Mouse (Mus musculus): ENCODE results near the gene Tnfsf12. TPM values are rescaled to one million over a fixed set of nuclear protein-coding genes. Genes with fewer than 3 reads are reported as not detected.

The Tnfsf12 gene
- polyA plus RNA-seq, 1 experiment from 2014 or later = 8.8 TPM

GRCm38 (mm10) chr11:69656617-69657461, 38.8 kb downstream of the Tnfsf12 start:
- H3K4me1 ChIP-seq (ENCODE audit: insufficient read depth, low read length) = peaks cover 24% of the 10 kb centered on the region
- H3K4me2 ChIP-seq (replicated peaks; ENCODE audit: low read depth, low read length) = no peak overlapping the region
- H3K27me3 ChIP-seq (ENCODE audit: insufficient read depth, low read length) = no peaks in the 10 kb centered on the region
- no peak overlapping the region for H3K27ac ChIP-seq (ENCODE audit: low read length)
- WGBS = 71% methylated on average over 10 of the region's 10 CpGs
- 0 out of 2 replicates have a peak overlapping the region, but pooled peaks have one; percentile 50 for H3K9ac ChIP-seq (replicated peaks; ENCODE audit: low read length)
- H3K36me3 ChIP-seq (ENCODE audit: insufficient read depth, low read length) = peaks cover 50% of the 10 kb centered on the region
- no peak overlapping the region for H3K4me3 ChIP-seq (ENCODE audit: low read length)
- no peaks in the 10 kb centered on the region for H3K9me3 ChIP-seq (ENCODE audit: low read length)
- ATAC-seq (ENCODE audit: low FRiP score, low TSS enrichment) = no peak

- no peak overlapping the region for H3K27ac ChIP-seq (ENCODE audit: low read length)
- no peak for ATAC-seq (ENCODE audit: low FRiP score, low TSS enrichment)
- peaks cover 56% of the 10 kb centered on the region for H3K36me3 ChIP-seq (ENCODE audit: insufficient read depth, low read length)
- H3K27me3 ChIP-seq (ENCODE audit: insufficient read depth, low read length) = no peaks in the 10 kb centered on the region
- H3K4me3 ChIP-seq (ENCODE audit: low read length) = no peak overlapping the region
- H3K9me3 ChIP-seq (ENCODE audit: low read length) = no peaks in the 10 kb centered on the region
- WGBS = 72% methylated on average over 5 of the region's 5 CpGs
- peaks cover 18% of the 10 kb centered on the region for H3K4me1 ChIP-seq (ENCODE audit: insufficient read depth, low read length)
- 0 out of 2 replicates have a peak overlapping the region, but pooled peaks have one; percentile 32 for H3K4me2 ChIP-seq (replicated peaks; ENCODE audit: low read depth, low read length)
- H3K9ac ChIP-seq (replicated peaks; ENCODE audit: low read length) = peak overlapping the region; percentile 50; the same call in 1 of the 2 replicates
Measured at GRCm38 (mm10) chr11:69656065-69656455, 39.6 kb downstream of the Tnfsf12 start.

DNA sequence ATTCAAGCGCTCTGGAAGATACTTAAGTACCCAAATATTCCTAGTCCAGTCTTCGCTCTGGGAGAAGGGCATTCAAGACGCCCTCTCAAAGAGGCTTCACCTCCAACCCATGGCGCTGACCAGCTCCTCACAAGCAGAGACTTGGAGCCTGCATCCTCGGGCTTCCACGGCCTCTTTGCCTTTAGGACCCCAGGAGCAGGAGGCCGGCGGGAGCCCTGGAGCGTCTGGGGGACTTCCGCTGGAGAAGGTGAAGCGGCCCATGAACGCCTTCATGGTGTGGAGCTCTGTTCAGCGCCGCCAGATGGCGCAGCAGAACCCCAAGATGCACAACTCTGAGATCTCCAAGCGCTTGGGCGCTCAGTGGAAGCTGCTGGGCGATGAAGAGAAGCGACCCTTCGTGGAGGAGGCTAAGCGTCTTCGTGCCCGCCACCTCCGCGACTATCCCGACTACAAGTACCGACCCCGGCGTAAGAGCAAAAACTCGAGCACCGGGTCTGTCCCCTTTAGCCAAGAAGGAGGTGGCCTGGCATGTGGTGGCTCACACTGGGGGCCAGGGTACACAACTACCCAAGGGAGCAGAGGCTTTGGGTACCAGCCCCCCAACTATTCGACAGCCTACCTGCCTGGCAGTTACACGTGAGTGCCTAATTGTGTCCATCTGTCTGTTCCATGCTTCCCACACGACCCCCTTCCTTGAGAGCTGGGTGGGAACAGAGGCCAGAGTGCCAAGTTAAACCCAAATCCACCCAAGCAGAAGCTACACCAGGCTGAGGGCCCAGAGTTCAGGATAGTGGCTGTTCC, 40.2 kb downstream of the Tnfsf12 start, which contains the start of gene Sox15:
Gene Sox15, plus strand, starts transcription at position 51 of the 801 bp plus-strand sequence.
- H3K4me1 ChIP-seq (ENCODE audit: insufficient read depth, low read length) = peaks cover 18% of the 10 kb centered on the region
- H3K27me3 ChIP-seq (ENCODE audit: insufficient read depth, low read length) = no peaks in the 10 kb centered on the region
- peak within 1 kb of the TSS; percentile 57; the same call in 1 of the 2 replicates for H3K27ac ChIP-seq (ENCODE audit: low read length)
- 18% methylated on average over 34 of the region's 34 CpGs for WGBS
- H3K4me3 ChIP-seq (ENCODE audit: low read length) = peak within 1 kb of the TSS; percentile 18; the same call in 1 of the 2 replicates
- peak within 1 kb of the TSS; percentile 32; the same call in 1 of the 2 replicates for H3K4me2 ChIP-seq (replicated peaks; ENCODE audit: low read depth, low read length)
- no peaks in the 10 kb centered on the region for H3K9me3 ChIP-seq (ENCODE audit: low read length)
- peak within 1 kb of the TSS; percentile 50 for H3K9ac ChIP-seq (replicated peaks; ENCODE audit: low read length)
- peak; percentile 87 for ATAC-seq (ENCODE audit: low FRiP score, low TSS enrichment)
- H3K36me3 ChIP-seq (ENCODE audit: insufficient read depth, low read length) = peaks cover 62% of the 10 kb centered on the region

GRCm38 (mm10) chr11:69654760-69655159, 40.9 kb downstream of the Tnfsf12 start:
- no peaks in the 10 kb centered on the region for H3K27me3 ChIP-seq (ENCODE audit: insufficient read depth, low read length)
- peaks cover 69% of the 10 kb centered on the region for H3K36me3 ChIP-seq (ENCODE audit: insufficient read depth, low read length)
- H3K9ac ChIP-seq (replicated peaks; ENCODE audit: low read length) = no peak overlapping the region
- H3K9me3 ChIP-seq (ENCODE audit: low read length) = no peaks in the 10 kb centered on the region
- peak overlapping the region; percentile 57; the same call in 1 of the 2 replicates for H3K27ac ChIP-seq (ENCODE audit: low read length)
- H3K4me2 ChIP-seq (replicated peaks; ENCODE audit: low read depth, low read length) = no peak overlapping the region
- ATAC-seq (ENCODE audit: low FRiP score, low TSS enrichment) = no peak
- H3K4me3 ChIP-seq (ENCODE audit: low read length) = no peak overlapping the region
- peaks cover 18% of the 10 kb centered on the region for H3K4me1 ChIP-seq (ENCODE audit: insufficient read depth, low read length)
- WGBS = 32% methylated on average over 9 of the region's 9 CpGs

DNA sequence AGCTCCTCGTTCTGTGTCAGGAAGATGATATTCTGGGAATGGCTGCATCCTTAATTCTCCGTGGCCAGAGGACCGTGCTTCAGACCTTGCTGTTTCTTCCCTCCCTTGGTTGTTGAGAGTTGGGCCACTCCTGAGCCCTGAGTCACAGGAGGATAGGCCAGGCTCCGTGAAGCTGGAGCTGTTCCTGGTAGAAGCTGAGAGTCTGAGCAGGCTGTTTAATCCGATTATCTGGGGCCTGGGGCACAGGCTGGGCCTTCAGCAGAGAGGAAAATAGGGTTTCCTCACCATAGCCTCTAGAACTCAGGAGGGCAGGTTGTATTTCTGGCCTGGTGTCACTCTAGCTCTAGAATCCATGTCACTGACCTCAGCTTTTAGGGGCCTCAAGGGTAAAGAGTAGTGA, 42.2 kb downstream of the Tnfsf12 start:
- H3K27me3 ChIP-seq (ENCODE audit: insufficient read depth, low read length) = no peaks in the 10 kb centered on the region
- H3K4me1 ChIP-seq (ENCODE audit: insufficient read depth, low read length) = peaks cover 18% of the 10 kb centered on the region
- no peak for ATAC-seq (ENCODE audit: low FRiP score, low TSS enrichment)
- H3K36me3 ChIP-seq (ENCODE audit: insufficient read depth, low read length) = peaks cover 71% of the 10 kb centered on the region
- no peak overlapping the region for H3K4me2 ChIP-seq (replicated peaks; ENCODE audit: low read depth, low read length)
- H3K27ac ChIP-seq (ENCODE audit: low read length) = 0 out of 2 replicates have a peak overlapping the region, but pooled peaks have one; percentile 14
- H3K9ac ChIP-seq (replicated peaks; ENCODE audit: low read length) = no peak overlapping the region
- no peak overlapping the region for H3K4me3 ChIP-seq (ENCODE audit: low read length)
- 67% methylated on average over 5 of the region's 5 CpGs for WGBS
- H3K9me3 ChIP-seq (ENCODE audit: low read length) = no peaks in the 10 kb centered on the region

DNA sequence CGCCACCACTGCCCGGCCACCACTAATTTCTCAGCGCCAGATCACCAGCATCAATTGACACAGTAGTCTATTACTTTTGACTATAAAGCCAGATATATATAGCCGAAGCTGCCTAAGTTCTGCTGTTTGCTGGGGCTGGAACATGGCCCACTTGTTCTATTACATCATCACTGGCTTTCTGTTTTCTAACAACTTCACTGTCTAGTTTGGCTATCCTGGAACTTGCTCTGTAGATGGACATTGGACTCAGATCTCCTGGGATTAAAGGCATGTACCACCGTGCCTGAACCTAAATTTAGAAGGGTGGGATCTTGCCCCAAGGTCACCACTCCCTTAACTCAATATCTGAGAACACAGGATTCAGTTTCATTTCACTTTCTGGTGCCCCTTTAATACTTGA, 49.8 kb downstream of the Tnfsf12 start:
- Histone ChIP-seq H3K9me3 (ENCODE audit: low read length) (no peaks in the 10 kb centered on the region), H3K27me3 (ENCODE audit: insufficient read depth, low read length) (no peaks in the 10 kb centered on the region), H3K4me3 (ENCODE audit: low read length) (no peak overlapping the region), H3K4me2 (replicated peaks; ENCODE audit: low read depth, low read length) (no peak overlapping the region), H3K36me3 (ENCODE audit: insufficient read depth, low read length) (peaks cover 76% of the 10 kb centered on the region), H3K4me1 (ENCODE audit: insufficient read depth, low read length) (no peaks in the 10 kb centered on the region), H3K27ac (ENCODE audit: low read length) (no peak overlapping the region), H3K9ac (replicated peaks; ENCODE audit: low read length) (no peak overlapping the region)
- 90% methylated on average over 5 of the region's 5 CpGs for WGBS
- no peak for ATAC-seq (ENCODE audit: low FRiP score, low TSS enrichment)

MicroRNAs within 50 kb of the gene (microRNA counts, 519-probe panel; counts per million panel counts)
- 104 counts per million, percentile 35 among the panel's probes with 10 or more counts for microRNA mmu-miR-1934

Small RNAs within 50 kb of the gene (microRNA-seq; reads per million reads assigned to microRNA genes)
- 2.8 reads per million, percentile 13 among the genes with 10 or more reads in this experiment for gene Mir1934

Other genes with a start within 250 kb of the Tnfsf12 start
- 0.69 and 0.90 TPM in 2 replicates for gene Dnah2, start 146.7 kb downstream of the Tnfsf12 start, polyA plus RNA-seq (2015; fragmentation: Nextera tagmentation; extraction: Ambion mirVana)
- gene Efnb3, start 135.6 kb downstream of the Tnfsf12 start, polyA plus RNA-seq (2015; fragmentation: Nextera tagmentation; extraction: Ambion mirVana) = 11.8 and 12.6 TPM in 2 replicates
- 29.3 and 30.3 TPM in 2 replicates for gene Wrap53, start 115.6 kb downstream of the Tnfsf12 start, polyA plus RNA-seq (2015; fragmentation: Nextera tagmentation; extraction: Ambion mirVana)
- gene Trp53, start 115.5 kb downstream of the Tnfsf12 start, polyA plus RNA-seq (2015; fragmentation: Nextera tagmentation; extraction: Ambion mirVana) = 191 and 205 TPM in 2 replicates
- gene Atp1b2, start 89.9 kb downstream of the Tnfsf12 start, polyA plus RNA-seq (2015; fragmentation: Nextera tagmentation; extraction: Ambion mirVana) = 12.3 and 14.3 TPM in 2 replicates
- gene Shbg, start 77.9 kb downstream of the Tnfsf12 start, polyA plus RNA-seq (2015; fragmentation: Nextera tagmentation; extraction: Ambion mirVana) = 0.17 TPM in 1 of 2 replicates, not detected in the other
- 21.3 and 24.1 TPM in 2 replicates for gene Sat2, start 73.8 kb downstream of the Tnfsf12 start, polyA plus RNA-seq (2015; fragmentation: Nextera tagmentation; extraction: Ambion mirVana)
- gene Fxr2, start 62.9 kb downstream of the Tnfsf12 start, polyA plus RNA-seq (2015; fragmentation: Nextera tagmentation; extraction: Ambion mirVana) = 31.8 and 33.4 TPM in 2 replicates
- 0.19 TPM in 1 of 2 replicates, not detected in the other for gene Sox15, start 40.5 kb downstream of the Tnfsf12 start, polyA plus RNA-seq (2015; fragmentation: Nextera tagmentation; extraction: Ambion mirVana)
- gene Mpdu1, start 33.2 kb downstream of the Tnfsf12 start, polyA plus RNA-seq (2015; fragmentation: Nextera tagmentation; extraction: Ambion mirVana) = 79.5 and 84.0 TPM in 2 replicates
- 12.4 and 15.5 TPM in 2 replicates for gene Cd68, start 29.7 kb downstream of the Tnfsf12 start, polyA plus RNA-seq (2015; fragmentation: Nextera tagmentation; extraction: Ambion mirVana)
- gene Eif4a1, start 23.4 kb downstream of the Tnfsf12 start, polyA plus RNA-seq (2015; fragmentation: Nextera tagmentation; extraction: Ambion mirVana) = 571 and 587 TPM in 2 replicates
- gene Senp3, start 13.8 kb downstream of the Tnfsf12 start, polyA plus RNA-seq (2015; fragmentation: Nextera tagmentation; extraction: Ambion mirVana) = 96.5 and 98.4 TPM in 2 replicates
- gene Tnfsf13, start 10.1 kb downstream of the Tnfsf12 start, polyA plus RNA-seq (2015; fragmentation: Nextera tagmentation; extraction: Ambion mirVana) = 0.66 and 1.2 TPM in 2 replicates
- gene Tnfsfm13, start 249 bp upstream of the Tnfsf12 start, polyA plus RNA-seq (2015; fragmentation: Nextera tagmentation; extraction: Ambion mirVana) = 4.6 and 6.1 TPM in 2 replicates
- 28.3 and 33.6 TPM in 2 replicates for gene Polr2a, start 62.8 kb upstream of the Tnfsf12 start, polyA plus RNA-seq (2015; fragmentation: Nextera tagmentation; extraction: Ambion mirVana)
- gene Slc35g3, start 66.1 kb upstream of the Tnfsf12 start, polyA plus RNA-seq (2015; fragmentation: Nextera tagmentation; extraction: Ambion mirVana) = 0.25 and 0.64 TPM in 2 replicates
- gene Zbtb4, start 70.1 kb upstream of the Tnfsf12 start, polyA plus RNA-seq (2015; fragmentation: Nextera tagmentation; extraction: Ambion mirVana) = 2.9 TPM in 2 replicates
- 12.9 and 13.8 TPM in 2 replicates for gene Chrnb1, start 100.1 kb upstream of the Tnfsf12 start, polyA plus RNA-seq (2015; fragmentation: Nextera tagmentation; extraction: Ambion mirVana)
- gene Fgf11, start 106.0 kb upstream of the Tnfsf12 start, polyA plus RNA-seq (2015; fragmentation: Nextera tagmentation; extraction: Ambion mirVana) = 2.6 and 3.0 TPM in 2 replicates
- gene Tmem102, start 109.8 kb upstream of the Tnfsf12 start, polyA plus RNA-seq (2015; fragmentation: Nextera tagmentation; extraction: Ambion mirVana) = 9.0 and 10.2 TPM in 2 replicates
- not detected in 2 replicates for gene Gm39566, start 119.4 kb upstream of the Tnfsf12 start, polyA plus RNA-seq (2015; fragmentation: Nextera tagmentation; extraction: Ambion mirVana)
- not detected in 2 replicates for gene Spem2, start 122.6 kb upstream of the Tnfsf12 start, polyA plus RNA-seq (2015; fragmentation: Nextera tagmentation; extraction: Ambion mirVana)
- 0.15 and 0.28 TPM in 2 replicates for gene Spem1, start 126.3 kb upstream of the Tnfsf12 start, polyA plus RNA-seq (2015; fragmentation: Nextera tagmentation; extraction: Ambion mirVana)
- gene Nlgn2, start 141.9 kb upstream of the Tnfsf12 start, polyA plus RNA-seq (2015; fragmentation: Nextera tagmentation; extraction: Ambion mirVana) = 6.0 and 6.6 TPM in 2 replicates
- gene Tmem256, start 142.7 kb upstream of the Tnfsf12 start, polyA plus RNA-seq (2015; fragmentation: Nextera tagmentation; extraction: Ambion mirVana) = 371 and 389 TPM in 2 replicates
- 105 and 119 TPM in 2 replicates for gene Plscr3, start 150.5 kb upstream of the Tnfsf12 start, polyA plus RNA-seq (2015; fragmentation: Nextera tagmentation; extraction: Ambion mirVana)
- 7.0 and 7.3 TPM in 2 replicates for gene Tnk1, start 162.9 kb upstream of the Tnfsf12 start, polyA plus RNA-seq (2015; fragmentation: Nextera tagmentation; extraction: Ambion mirVana)
- gene Tmem95, start 182.2 kb upstream of the Tnfsf12 start, polyA plus RNA-seq (2015; fragmentation: Nextera tagmentation; extraction: Ambion mirVana) = not detected in 2 replicates
- 11.3 and 12.5 TPM in 2 replicates for gene Kctd11, start 185.6 kb upstream of the Tnfsf12 start, polyA plus RNA-seq (2015; fragmentation: Nextera tagmentation; extraction: Ambion mirVana)
- 0.44 and 0.67 TPM in 2 replicates for gene Acap1, start 199.7 kb upstream of the Tnfsf12 start, polyA plus RNA-seq (2015; fragmentation: Nextera tagmentation; extraction: Ambion mirVana)
- gene 2810408A11Rik, start 205.1 kb upstream of the Tnfsf12 start, polyA plus RNA-seq (2015; fragmentation: Nextera tagmentation; extraction: Ambion mirVana) = 11.7 and 12.8 TPM in 2 replicates
- gene Neurl4, start 205.2 kb upstream of the Tnfsf12 start, polyA plus RNA-seq (2015; fragmentation: Nextera tagmentation; extraction: Ambion mirVana) = 11.4 and 12.8 TPM in 2 replicates
- gene Gps2, start 218.0 kb upstream of the Tnfsf12 start, polyA plus RNA-seq (2015; fragmentation: Nextera tagmentation; extraction: Ambion mirVana) = 85.2 and 86.4 TPM in 2 replicates
- gene Eif5a, start 226.1 kb upstream of the Tnfsf12 start, polyA plus RNA-seq (2015; fragmentation: Nextera tagmentation; extraction: Ambion mirVana) = 1,737 and 1,791 TPM in 2 replicates
- 7.0 and 10.3 TPM in 2 replicates for gene Ybx2, start 239.9 kb upstream of the Tnfsf12 start, polyA plus RNA-seq (2015; fragmentation: Nextera tagmentation; extraction: Ambion mirVana)